Mouse (Mus musculus) ES-E14 (cell line): ENCODE measurements around the gene Ccdc69.

Experiments used
- CHD2 ChIP-seq: IDR thresholded peaks from 2 replicates; pipeline ENCODE4 v1.6.1; 2014; ENCODE audit warnings: mild to moderate bottlenecking, low read depth, low read length, inconsistent platforms
- HCFC1 ChIP-seq: IDR thresholded peaks from 2 replicates; pipeline ENCODE4 v1.6.1; 2012; ENCODE audit warnings: low read length, inconsistent platforms, borderline replicate concordance; ENCODE audit not compliant: insufficient read depth
- MAFK ChIP-seq: IDR thresholded peaks from 2 replicates; pipeline ENCODE4 v1.6.1; 2014; ENCODE audit warnings: mild to moderate bottlenecking, low read depth, low read length, inconsistent platforms; ENCODE audit not compliant: insufficient read depth
- ZC3H11A ChIP-seq: IDR thresholded peaks from 2 replicates; pipeline ENCODE4 v1.6.1; 2012; ENCODE audit warnings: low read depth, mild to moderate bottlenecking, inconsistent platforms, low read length, borderline replicate concordance
- ZNF384 ChIP-seq: IDR thresholded peaks from 2 replicates; pipeline ENCODE4 v1.6.1; 2012; ENCODE audit warnings: low read depth, low read length, inconsistent platforms

DNA sequence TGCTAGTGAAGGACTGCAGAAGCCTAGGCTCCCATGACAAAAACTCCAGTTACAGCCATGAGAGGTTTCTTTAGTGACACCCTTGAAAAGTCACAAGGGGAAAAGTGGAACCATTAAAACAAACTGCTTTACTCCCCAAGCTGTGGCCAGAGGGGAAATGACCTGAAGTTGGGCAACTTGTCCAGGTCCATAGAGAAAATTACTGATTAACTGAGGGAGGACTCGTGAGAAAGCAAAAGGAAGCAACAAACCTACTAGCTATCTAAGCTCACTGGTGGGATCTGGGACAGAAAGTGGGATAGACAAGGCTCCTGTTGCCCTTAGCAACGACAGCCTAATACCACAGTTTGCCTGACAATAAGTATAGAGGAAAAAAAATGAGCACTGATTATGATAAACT lies 49.4 kb downstream of the Ccdc69 start:
- TF ChIP-seq CHD2 (no peak), HCFC1 (no peak), ZNF384 (no peak), ZC3H11A (no peak), MAFK (no peak)
